Mouse (Mus musculus): Measurements from ENCODE around the gene Nol12. TPM values are rescaled to one million over a fixed set of nuclear protein-coding genes. Genes with fewer than 3 reads are reported as not detected.

The Nol12 gene
- total and polyA plus RNA-seq, 3 experiments = 13.1 to 17.4 (median 13.8) TPM

DNA sequence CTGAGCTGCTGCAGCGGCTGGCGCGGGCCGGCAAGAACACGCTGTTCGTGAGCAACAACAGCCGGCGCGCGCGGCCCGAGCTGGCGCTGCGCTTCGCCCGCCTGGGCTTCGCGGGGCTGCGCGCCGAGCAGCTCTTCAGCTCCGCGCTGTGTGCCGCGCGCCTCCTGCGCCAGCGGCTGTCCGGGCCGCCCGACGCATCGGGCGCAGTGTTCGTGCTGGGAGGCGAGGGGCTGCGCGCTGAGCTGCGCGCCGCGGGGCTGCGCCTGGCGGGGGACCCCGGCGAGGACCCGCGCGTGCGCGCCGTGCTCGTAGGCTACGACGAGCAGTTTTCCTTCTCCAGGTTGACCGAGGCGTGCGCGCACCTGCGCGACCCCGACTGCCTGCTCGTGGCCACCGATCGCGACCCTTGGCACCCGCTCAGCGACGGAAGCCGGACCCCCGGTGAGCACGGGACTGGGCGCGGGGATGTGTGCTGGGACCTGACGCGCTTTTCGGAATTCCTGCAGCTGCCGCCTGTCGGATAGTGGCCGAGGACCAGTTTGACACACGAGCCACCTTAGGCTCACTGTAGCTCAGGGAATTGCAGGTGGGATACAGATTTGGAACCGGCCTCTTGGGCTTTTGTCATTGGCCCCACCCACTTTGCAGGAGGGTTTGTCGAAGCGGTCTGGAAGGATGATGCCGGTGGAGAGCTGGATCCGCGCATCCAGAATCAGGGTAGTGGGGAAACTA, 20.5 kb upstream of the Nol12 start:
- intact Hi-C loops (cut with DNase I) = loop anchor here (2.0 to 5.0 kb wide), 2 partner anchors 49 to 113 kb away; partner anchors contain the start of gene H1f0
- peak overlapping the region; percentile 55 for H3K4me3 ChIP-seq
- no peak for TF ChIP-seq POLR2A (IDR thresholded peaks at IDR 0.05; ENCODE audit: insufficient read depth, low read depth, low read length)
- no peak for TF ChIP-seq CTCF (IDR thresholded peaks at IDR 0.05)
- no peak for TF ChIP-seq EP300 (IDR thresholded peaks at IDR 0.05; ENCODE audit: insufficient read depth, low read depth, low read length)
- peaks cover 2% of the 10 kb centered on the region; the same call in 1 of the 2 replicates for H3K27me3 ChIP-seq (ENCODE audit: control insufficient read depth, insufficient read depth, low read length)
- H3K79me2 ChIP-seq (replicated peaks; ENCODE audit: control insufficient read depth, insufficient read depth, low read length) = no peaks in the 10 kb centered on the region
- no peak for DNase-seq
- H3K27ac ChIP-seq = no peak overlapping the region
- H3K36me3 ChIP-seq (ENCODE audit: control insufficient read depth, insufficient read depth, low read length) = no peaks in the 10 kb centered on the region
- 1% methylated on average over 83 of the region's 87 CpGs for WGBS
- H3K4me1 ChIP-seq (ENCODE audit: control insufficient read depth, insufficient read depth, low read length) = peaks cover 2% of the 10 kb centered on the region
- H3K9ac ChIP-seq (ENCODE audit: low read depth, low read length) = peak overlapping the region; percentile 65

DNA sequence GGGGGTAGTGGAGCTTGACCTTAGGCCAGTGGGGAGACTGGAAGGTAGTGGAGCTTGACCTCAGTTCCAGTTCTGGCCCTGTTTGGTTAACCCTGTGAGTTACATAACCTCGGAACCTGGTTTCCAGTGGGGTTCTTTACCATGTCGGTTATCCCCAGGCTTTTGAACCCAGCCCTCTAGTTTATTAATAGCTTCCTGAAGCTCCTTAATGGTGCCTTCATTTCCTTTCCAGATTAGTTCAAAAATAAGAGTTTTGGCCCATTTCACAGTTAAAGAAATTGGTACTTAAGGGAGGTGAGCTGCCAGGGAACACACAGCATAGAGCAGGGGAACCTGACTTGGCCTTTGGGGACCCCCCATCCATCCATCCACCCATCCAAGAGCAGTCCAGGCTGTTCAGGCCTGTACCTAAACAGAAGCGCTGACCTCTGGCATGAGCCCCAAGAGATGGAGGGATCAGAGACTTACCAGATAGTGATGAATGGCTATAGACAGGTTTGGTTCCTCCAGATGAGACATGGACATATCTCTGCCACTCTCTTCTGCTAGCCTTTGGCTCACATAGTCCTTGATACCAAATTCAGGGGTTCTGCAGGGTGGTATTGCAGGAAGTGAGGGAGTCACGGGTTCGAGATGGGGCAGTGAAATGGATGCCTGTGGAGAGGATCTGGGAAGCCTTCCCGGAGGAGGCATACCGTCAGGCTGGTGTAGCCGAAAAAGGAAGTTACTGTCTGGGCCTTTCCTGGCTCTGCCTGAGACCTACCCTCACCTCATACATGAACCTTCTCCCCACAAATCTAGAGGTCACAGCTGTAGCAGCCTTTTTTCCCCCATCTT, 19.7 kb upstream of the Nol12 start:
- Histone ChIP-seq H3K36me3 (ENCODE audit: control insufficient read depth, insufficient read depth, low read length) (no peaks in the 10 kb centered on the region), H3K4me1 (ENCODE audit: control insufficient read depth, insufficient read depth, low read length) (peaks cover 2% of the 10 kb centered on the region), H3K9ac (ENCODE audit: low read depth, low read length) (no peak overlapping the region), H3K4me3 (no peak overlapping the region), H3K79me2 (replicated peaks; ENCODE audit: control insufficient read depth, insufficient read depth, low read length) (no peaks in the 10 kb centered on the region), H3K27me3 (ENCODE audit: control insufficient read depth, insufficient read depth, low read length) (peaks cover 2% of the 10 kb centered on the region; the same call in 1 of the 2 replicates), H3K27ac (no peak overlapping the region)
- 59% methylated on average over 8 of the region's 8 CpGs for WGBS
- TF ChIP-seq EP300 (IDR thresholded peaks at IDR 0.05; ENCODE audit: insufficient read depth, low read depth, low read length) (no peak), CTCF (IDR thresholded peaks at IDR 0.05) (no peak), POLR2A (IDR thresholded peaks at IDR 0.05; ENCODE audit: insufficient read depth, low read depth, low read length) (no peak)
- no peak for DNase-seq
- intact Hi-C loops (cut with DNase I) = loop anchor here (1.0 to 5.0 kb wide), 5 partner anchors 16 to 157 kb away; partner anchors contain the start of gene H1f0

DNA sequence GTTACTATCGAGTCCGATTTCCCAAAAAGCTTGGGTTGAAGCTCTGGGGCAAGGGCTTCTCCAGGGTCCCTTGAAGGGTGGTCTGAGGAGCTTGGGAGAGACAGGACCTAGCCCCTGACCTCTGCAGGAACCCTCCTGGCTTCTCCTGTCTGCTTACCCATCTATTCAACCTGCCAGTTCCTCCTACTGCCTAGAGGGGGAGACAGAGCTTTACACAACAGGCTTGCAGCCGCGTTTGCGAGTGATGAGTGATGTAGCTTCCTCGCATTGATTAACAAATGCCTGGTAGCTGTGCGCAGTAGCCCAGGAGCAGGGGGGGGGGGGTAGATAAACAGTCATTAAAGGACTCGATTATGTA, 19.1 kb upstream of the Nol12 start:
- H3K4me3 ChIP-seq = no peak overlapping the region
- intact Hi-C loops (cut with DNase I) = loop anchor here (1.0 to 5.0 kb wide), 4 partner anchors 16 to 157 kb away; no protein-coding TSS in a partner anchor

DNA sequence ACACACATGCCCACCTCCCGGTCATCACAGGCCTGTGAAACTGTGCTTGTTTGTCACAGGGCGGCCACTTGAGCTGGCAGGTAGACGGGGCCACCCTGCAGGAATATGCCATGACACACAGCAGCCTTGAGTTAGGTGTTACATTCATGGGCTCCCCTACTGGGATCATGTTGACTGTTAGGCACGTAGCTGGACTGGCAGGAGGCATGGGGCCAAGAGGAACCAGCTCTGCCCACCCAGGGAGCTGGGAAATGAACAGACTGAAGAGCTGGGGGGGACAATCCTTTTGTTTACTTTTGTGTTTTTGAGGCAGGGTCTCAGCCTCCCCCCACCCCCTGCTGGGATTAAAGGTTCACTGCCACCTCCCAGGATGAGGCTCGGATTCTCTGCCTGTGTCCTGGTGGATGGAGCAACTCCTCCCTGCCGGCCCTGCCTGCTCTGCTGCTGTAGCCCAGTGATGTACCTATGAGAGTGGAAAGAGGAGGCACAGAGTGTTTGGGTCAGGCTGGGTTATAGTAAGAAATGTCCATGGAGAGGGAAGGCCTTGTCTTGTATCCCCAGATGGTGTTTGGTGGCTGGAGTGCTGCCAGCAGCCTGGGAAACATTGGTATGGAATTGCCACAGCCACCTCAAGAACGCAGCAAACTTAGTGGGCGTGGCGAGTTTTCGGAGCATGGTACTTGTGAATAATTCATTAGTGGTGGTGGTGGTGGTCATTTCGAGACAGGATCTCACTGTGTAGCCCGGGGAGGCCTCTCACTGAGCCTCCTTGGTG, 18.5 kb upstream of the Nol12 start:
- TF ChIP-seq CTCF (IDR thresholded peaks at IDR 0.05) (no peak), EP300 (IDR thresholded peaks at IDR 0.05; ENCODE audit: insufficient read depth, low read depth, low read length) (no peak; the same call in 1 of the 2 replicates), POLR2A (IDR thresholded peaks at IDR 0.05; ENCODE audit: insufficient read depth, low read depth, low read length) (no peak)
- Histone ChIP-seq H3K27me3 (ENCODE audit: control insufficient read depth, insufficient read depth, low read length) (peaks cover 2% of the 10 kb centered on the region; the same call in 1 of the 2 replicates), H3K79me2 (replicated peaks; ENCODE audit: control insufficient read depth, insufficient read depth, low read length) (no peaks in the 10 kb centered on the region), H3K27ac (no peak overlapping the region), H3K4me3 (no peak overlapping the region), H3K36me3 (ENCODE audit: control insufficient read depth, insufficient read depth, low read length) (no peaks in the 10 kb centered on the region), H3K4me1 (ENCODE audit: control insufficient read depth, insufficient read depth, low read length) (peaks cover 2% of the 10 kb centered on the region), H3K9ac (ENCODE audit: low read depth, low read length) (no peak overlapping the region)
- WGBS = 83% methylated on average over 12 of the region's 12 CpGs
- intact Hi-C loops (cut with DNase I) = loop anchor here (5.0 kb wide), 1 partner anchor 156 kb away; no protein-coding TSS in a partner anchor
- DNase-seq = no peak

More for the DNA sequence above, 19.1 kb upstream of the Nol12 start:
- no peaks in the 10 kb centered on the region for H3K36me3 ChIP-seq (ENCODE audit: control insufficient read depth, insufficient read depth, low read length)
- WGBS = 3% methylated on average over 8 of the region's 8 CpGs
- no peaks in the 10 kb centered on the region for H3K79me2 ChIP-seq (replicated peaks; ENCODE audit: control insufficient read depth, insufficient read depth, low read length)
- H3K27ac ChIP-seq = no peak overlapping the region
- DNase-seq = peak; percentile 70 to 73
- TF ChIP-seq CTCF (IDR thresholded peaks at IDR 0.05) = peak; percentile 83
- TF ChIP-seq EP300 (IDR thresholded peaks at IDR 0.05; ENCODE audit: insufficient read depth, low read depth, low read length) = peak; percentile 96
- TF ChIP-seq POLR2A (IDR thresholded peaks at IDR 0.05; ENCODE audit: insufficient read depth, low read depth, low read length) = no peak
- H3K27me3 ChIP-seq (ENCODE audit: control insufficient read depth, insufficient read depth, low read length) = peaks cover 2% of the 10 kb centered on the region; the same call in 1 of the 2 replicates
- no peak overlapping the region for H3K9ac ChIP-seq (ENCODE audit: low read depth, low read length)
- peaks cover 2% of the 10 kb centered on the region for H3K4me1 ChIP-seq (ENCODE audit: control insufficient read depth, insufficient read depth, low read length)

DNA sequence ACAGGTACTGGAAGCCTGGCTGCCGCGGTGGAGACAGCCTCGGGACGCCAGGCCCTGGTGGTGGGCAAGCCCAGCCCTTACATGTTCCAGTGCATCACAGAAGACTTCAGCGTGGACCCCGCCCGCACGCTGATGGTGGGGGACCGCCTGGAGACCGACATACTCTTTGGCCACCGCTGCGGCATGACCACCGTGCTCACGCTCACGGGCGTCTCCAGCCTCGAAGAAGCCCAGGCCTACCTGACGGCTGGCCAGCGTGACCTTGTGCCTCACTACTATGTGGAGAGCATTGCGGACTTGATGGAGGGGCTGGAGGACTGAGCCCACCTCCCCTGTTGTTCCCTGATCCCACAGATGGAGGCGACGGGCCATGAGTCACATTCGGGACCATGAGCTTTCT, 16.6 kb upstream of the Nol12 start:
- Histone ChIP-seq H3K27ac (no peak overlapping the region), H3K36me3 (ENCODE audit: control insufficient read depth, insufficient read depth, low read length) (no peaks in the 10 kb centered on the region), H3K4me3 (no peak overlapping the region), H3K9ac (ENCODE audit: low read depth, low read length) (no peak overlapping the region), H3K27me3 (ENCODE audit: control insufficient read depth, insufficient read depth, low read length) (peaks cover 2% of the 10 kb centered on the region; the same call in 1 of the 2 replicates), H3K79me2 (replicated peaks; ENCODE audit: control insufficient read depth, insufficient read depth, low read length) (no peaks in the 10 kb centered on the region), H3K4me1 (ENCODE audit: control insufficient read depth, insufficient read depth, low read length) (peaks cover 2% of the 10 kb centered on the region)
- no peak for DNase-seq
- intact Hi-C loops (cut with DNase I) = loop anchor here (5.0 kb wide), 1 partner anchor 154 kb away; no protein-coding TSS in a partner anchor
- no peak for TF ChIP-seq POLR2A (IDR thresholded peaks at IDR 0.05; ENCODE audit: insufficient read depth, low read depth, low read length)
- TF ChIP-seq CTCF (IDR thresholded peaks at IDR 0.05) = no peak
- no peak for TF ChIP-seq EP300 (IDR thresholded peaks at IDR 0.05; ENCODE audit: insufficient read depth, low read depth, low read length)
- whole genome bisulfite sequencing = 89% methylated on average over 23 of the region's 23 CpGs

All from heart, adult 2 months (tissue).